Mouse (Mus musculus): ENCODE results near the gene Golga2. TPM values are rescaled to one million over a fixed set of nuclear protein-coding genes. Genes with fewer than 3 reads are reported as not detected.
"Not testable (repeated sequence)": the region's sequence is repeated elsewhere in the genome, so short reads cannot be mapped to it uniquely, and the experiment has no call there.

Gene Golga2
- polyA plus RNA-seq, 1 experiment from 2014 or later, result 21.3 TPM

DNA sequence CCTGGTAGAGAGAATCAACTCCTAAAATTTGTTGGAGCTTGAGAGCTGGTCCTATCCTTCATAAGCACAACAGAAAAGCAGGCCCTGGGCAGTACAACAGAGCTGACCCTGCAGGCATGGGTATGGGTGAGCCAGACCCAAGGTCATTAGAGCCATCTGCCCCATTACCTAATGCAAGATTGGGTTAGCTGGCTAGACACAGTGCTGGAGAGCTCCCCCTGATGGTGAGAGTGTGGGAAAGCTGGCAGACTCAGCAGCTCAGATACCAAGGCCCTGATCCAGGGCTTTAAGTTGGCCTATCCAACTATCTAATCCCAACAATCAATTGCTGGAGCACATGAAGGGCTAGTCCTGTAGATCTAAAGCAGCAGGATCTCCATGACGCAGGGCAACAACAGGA lies 4.5 kb upstream of the Golga2 start:
- Histone ChIP-seq H3K36me3 (ENCODE audit: control insufficient read depth, insufficient read depth, low read length) (peaks cover 70% of the 10 kb centered on the region), H3K4me1 (ENCODE audit: control insufficient read depth, insufficient read depth, low read length) (peaks cover 8% of the 10 kb centered on the region; the same call in 1 of the 2 replicates)
- no peak for ATAC-seq (ENCODE audit: low FRiP score, low TSS enrichment)

DNA sequence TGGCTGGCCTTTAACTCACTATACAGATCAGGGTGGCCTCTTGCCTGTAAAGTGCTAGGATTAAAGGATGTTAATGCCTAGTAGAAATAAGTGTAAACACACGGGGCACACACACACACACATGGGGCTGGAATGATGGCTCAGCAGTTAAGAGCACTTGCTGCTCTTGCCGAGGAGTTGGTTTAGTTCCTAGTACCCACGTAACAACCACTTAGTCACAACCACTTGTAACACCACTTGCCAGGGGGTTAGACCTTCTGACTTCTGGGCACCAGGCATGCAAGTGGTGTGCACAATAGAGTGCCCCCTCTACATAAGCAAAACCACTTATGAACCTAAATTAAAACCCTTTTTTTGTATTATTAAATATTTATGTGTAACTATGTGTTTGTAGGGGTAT lies 3.2 kb upstream of the Golga2 start:
- no peak for ATAC-seq (ENCODE audit: low FRiP score, low TSS enrichment)
- no peak overlapping the region for H3K27ac ChIP-seq (ENCODE audit: low read depth, low read length)
- H3K36me3 ChIP-seq (ENCODE audit: control insufficient read depth, insufficient read depth, low read length), result peaks cover 57% of the 10 kb centered on the region
- peaks cover 11% of the 10 kb centered on the region for H3K4me1 ChIP-seq (ENCODE audit: control insufficient read depth, insufficient read depth, low read length)
- no peak overlapping the region for H3K9ac ChIP-seq (ENCODE audit: low read depth, low read length)
- no peak overlapping the region for H3K4me2 ChIP-seq (replicated peaks; ENCODE audit: low read depth, low read length)
- H3K9me3 ChIP-seq (ENCODE audit: control insufficient read depth, low read length), result no peaks in the 10 kb centered on the region
- no peaks in the 10 kb centered on the region for H3K27me3 ChIP-seq (ENCODE audit: control insufficient read depth, insufficient read depth, low read length)
- WGBS, result 96% methylated on average over 3 of the region's 3 CpGs
- no peak overlapping the region for H3K4me3 ChIP-seq (ENCODE audit: low read length)

More for the DNA sequence above, 4.5 kb upstream of the Golga2 start:
- no peak overlapping the region for H3K4me2 ChIP-seq (replicated peaks; ENCODE audit: low read depth, low read length)
- H3K27me3 ChIP-seq (ENCODE audit: control insufficient read depth, insufficient read depth, low read length), result no peaks in the 10 kb centered on the region
- no peak overlapping the region for H3K27ac ChIP-seq (ENCODE audit: low read depth, low read length)
- no peak overlapping the region for H3K4me3 ChIP-seq (ENCODE audit: low read length)
- no peaks in the 10 kb centered on the region for H3K9me3 ChIP-seq (ENCODE audit: control insufficient read depth, low read length)
- WGBS, result 92% methylated on average over 1 of the region's 1 CpGs
- no peak overlapping the region for H3K9ac ChIP-seq (ENCODE audit: low read depth, low read length)

DNA sequence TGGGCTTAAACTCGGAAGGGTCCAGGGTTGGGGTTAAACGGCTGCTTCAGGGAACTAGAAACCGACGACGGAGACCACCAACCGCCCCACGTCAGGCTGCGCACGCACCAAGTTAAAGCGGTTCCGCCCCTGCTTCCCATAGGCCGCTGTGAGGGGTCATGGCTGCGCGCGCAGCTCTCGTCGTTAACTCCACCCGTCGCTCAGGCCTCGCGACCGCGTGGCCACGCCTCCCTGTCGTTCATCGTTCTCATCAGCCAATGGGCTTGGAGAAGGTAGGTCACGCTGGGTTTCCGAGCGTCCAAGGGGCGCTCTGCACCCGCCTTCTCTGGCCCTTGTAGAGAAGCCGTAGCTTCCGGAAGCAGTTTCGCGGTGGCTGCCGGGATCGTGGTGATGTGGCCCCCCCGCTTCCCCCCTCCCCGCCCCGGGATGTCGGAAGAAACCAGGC lies 761 bp downstream of the Golga2 start, which contains the start of gene Swi5:
TSS of gene Swi5 (minus strand) at position 153 of the 445 bp plus-strand sequence.
- H3K9me3 ChIP-seq (ENCODE audit: control insufficient read depth, low read length), result no peaks in the 10 kb centered on the region
- peaks cover 20% of the 10 kb centered on the region for H3K4me1 ChIP-seq (ENCODE audit: control insufficient read depth, insufficient read depth, low read length)
- no peaks in the 10 kb centered on the region for H3K27me3 ChIP-seq (ENCODE audit: control insufficient read depth, insufficient read depth, low read length)
- peak within 1 kb of the TSS; percentile 85 for H3K4me2 ChIP-seq (replicated peaks; ENCODE audit: low read depth, low read length)
- 0% methylated on average over 40 of the region's 41 CpGs for WGBS
- ATAC-seq (ENCODE audit: low FRiP score, low TSS enrichment), result peak; percentile 99
- peaks cover 30% of the 10 kb centered on the region for H3K36me3 ChIP-seq (ENCODE audit: control insufficient read depth, insufficient read depth, low read length)
- H3K27ac ChIP-seq (ENCODE audit: low read depth, low read length), result peak within 1 kb of the TSS; percentile 65; the same call in 1 of the 2 replicates
- peak within 1 kb of the TSS; percentile 93 for H3K4me3 ChIP-seq (ENCODE audit: low read length)
- peak within 1 kb of the TSS; percentile 97 for H3K9ac ChIP-seq (ENCODE audit: low read depth, low read length)

DNA sequence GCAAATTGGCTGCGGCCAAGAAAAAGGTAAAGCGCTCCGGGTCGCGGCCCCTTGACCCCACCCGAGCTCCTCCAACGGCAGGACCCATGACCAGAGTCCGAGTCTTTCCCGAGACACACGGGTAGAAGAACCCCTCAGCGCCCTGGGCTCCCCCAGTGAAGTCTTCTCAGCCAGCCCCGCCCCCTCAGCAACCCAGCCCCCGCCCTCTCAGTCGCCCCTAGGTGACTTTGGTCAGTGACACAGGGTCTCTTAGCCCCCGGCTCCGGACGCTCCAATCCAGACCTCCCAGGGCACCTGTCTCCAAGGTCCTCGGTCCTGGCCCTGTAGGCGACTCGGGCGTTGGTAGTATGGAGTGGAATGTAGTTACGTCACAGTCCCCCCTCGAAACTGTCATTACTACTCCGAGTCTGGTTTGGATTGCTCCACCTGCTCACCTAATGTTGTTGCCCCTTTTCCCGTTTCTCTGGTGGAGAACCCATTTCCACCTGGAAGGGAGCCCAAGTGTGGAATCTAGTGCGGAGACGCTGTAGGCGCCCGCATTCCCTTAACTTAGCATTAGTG lies 1.3 kb downstream of the Golga2 start:
- 1% methylated on average over 29 of the region's 29 CpGs for WGBS
- peak overlapping the region; percentile 80 for H3K9ac ChIP-seq (ENCODE audit: low read depth, low read length)
- peak; percentile 38 for ATAC-seq (ENCODE audit: low FRiP score, low TSS enrichment)
- peaks cover 20% of the 10 kb centered on the region for H3K4me1 ChIP-seq (ENCODE audit: control insufficient read depth, insufficient read depth, low read length)
- no peaks in the 10 kb centered on the region for H3K27me3 ChIP-seq (ENCODE audit: control insufficient read depth, insufficient read depth, low read length)
- H3K36me3 ChIP-seq (ENCODE audit: control insufficient read depth, insufficient read depth, low read length), result peaks cover 29% of the 10 kb centered on the region
- H3K9me3 ChIP-seq (ENCODE audit: control insufficient read depth, low read length), result no peaks in the 10 kb centered on the region
- H3K4me3 ChIP-seq (ENCODE audit: low read length), result peak overlapping the region; percentile 93
- H3K4me2 ChIP-seq (replicated peaks; ENCODE audit: low read depth, low read length), result peak overlapping the region; percentile 85
- H3K27ac ChIP-seq (ENCODE audit: low read depth, low read length), result no peak overlapping the region

DNA sequence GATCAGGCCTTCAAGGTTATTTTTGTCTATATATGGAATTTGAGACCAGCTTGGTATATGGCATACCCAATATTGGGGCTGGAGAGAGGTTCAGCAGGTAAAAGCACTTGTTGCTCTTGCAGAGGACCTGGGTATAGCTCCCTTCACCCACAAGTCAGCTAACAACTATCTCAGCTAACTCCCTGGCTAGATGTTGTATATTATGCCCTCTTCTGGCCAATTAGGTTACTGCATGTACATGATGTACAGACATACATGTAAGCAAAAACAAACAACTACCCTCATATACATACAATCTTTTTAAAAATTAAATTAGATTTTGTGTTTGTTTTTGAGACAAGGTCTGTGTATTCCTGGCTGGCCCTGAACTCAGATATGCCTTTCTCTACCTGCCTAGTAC lies 2.4 kb downstream of the Golga2 start:
- no peak overlapping the region for H3K27ac ChIP-seq (ENCODE audit: low read depth, low read length)
- peaks cover 20% of the 10 kb centered on the region for H3K4me1 ChIP-seq (ENCODE audit: control insufficient read depth, insufficient read depth, low read length)
- no peaks in the 10 kb centered on the region for H3K9me3 ChIP-seq (ENCODE audit: control insufficient read depth, low read length)
- no peaks in the 10 kb centered on the region for H3K27me3 ChIP-seq (ENCODE audit: control insufficient read depth, insufficient read depth, low read length)
- H3K36me3 ChIP-seq (ENCODE audit: control insufficient read depth, insufficient read depth, low read length), result peaks cover 26% of the 10 kb centered on the region
- no peak for ATAC-seq (ENCODE audit: low FRiP score, low TSS enrichment)
- H3K9ac ChIP-seq (ENCODE audit: low read depth, low read length), result no peak overlapping the region
- no peak overlapping the region for H3K4me3 ChIP-seq (ENCODE audit: low read length)
- H3K4me2 ChIP-seq (replicated peaks; ENCODE audit: low read depth, low read length), result peak overlapping the region; percentile 85; the same call in 1 of the 2 replicates

DNA sequence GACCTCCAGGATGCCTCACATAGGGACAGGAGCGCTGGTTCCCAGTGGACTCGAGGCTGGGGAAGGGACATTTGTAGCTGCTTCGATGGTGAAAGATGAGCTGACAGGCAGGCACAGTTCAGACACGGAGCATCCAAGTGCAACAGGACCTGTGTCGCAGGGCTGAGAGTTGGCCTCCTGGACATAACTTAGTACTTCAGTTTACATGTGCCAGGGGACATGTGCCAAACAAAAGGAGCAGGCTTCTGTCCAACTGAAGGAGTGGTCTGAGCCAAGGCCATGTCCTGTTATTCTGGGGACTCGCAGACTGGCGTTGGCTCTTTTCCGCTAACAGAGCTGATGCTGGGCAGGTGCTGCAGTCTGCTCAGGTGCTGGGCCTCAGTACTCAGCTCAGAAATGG lies 7.2 kb downstream of the Golga2 start:
- Histone ChIP-seq H3K36me3 (ENCODE audit: control insufficient read depth, insufficient read depth, low read length) (peaks cover 48% of the 10 kb centered on the region), H3K9ac (ENCODE audit: low read depth, low read length) (no peak overlapping the region)

DNA sequence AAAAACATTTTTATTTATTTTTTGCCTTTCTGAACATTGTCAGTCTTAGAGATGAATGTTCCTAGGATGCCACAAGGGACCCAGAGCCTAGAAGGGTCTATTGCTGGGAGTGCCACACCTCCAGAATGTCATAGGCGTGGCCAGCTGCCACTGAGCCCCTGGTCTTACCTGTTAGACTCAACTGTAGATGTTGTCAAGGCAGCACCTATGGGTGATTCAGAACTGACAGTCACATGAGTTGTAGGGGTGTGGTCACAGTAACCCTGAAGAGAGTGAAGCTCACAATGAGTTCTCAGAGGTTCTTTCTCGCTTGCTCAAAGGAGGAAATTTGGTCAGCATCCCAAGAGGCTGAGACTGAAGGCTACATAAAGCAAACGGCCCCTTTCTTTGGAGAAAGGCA lies 8.1 kb downstream of the Golga2 start:
- no peak overlapping the region for H3K9ac ChIP-seq (ENCODE audit: low read depth, low read length)
- no peak overlapping the region for H3K4me3 ChIP-seq (ENCODE audit: low read length)
- H3K4me1 ChIP-seq (ENCODE audit: control insufficient read depth, insufficient read depth, low read length), result no peaks in the 10 kb centered on the region
- H3K9me3 ChIP-seq (ENCODE audit: control insufficient read depth, low read length), result no peaks in the 10 kb centered on the region
- WGBS, result 95% methylated on average over 3 of the region's 3 CpGs
- no peak for ATAC-seq (ENCODE audit: low FRiP score, low TSS enrichment)
- no peak overlapping the region for H3K27ac ChIP-seq (ENCODE audit: low read depth, low read length)
- H3K4me2 ChIP-seq (replicated peaks; ENCODE audit: low read depth, low read length), result no peak overlapping the region
- peaks cover 57% of the 10 kb centered on the region for H3K36me3 ChIP-seq (ENCODE audit: control insufficient read depth, insufficient read depth, low read length)
- no peaks in the 10 kb centered on the region for H3K27me3 ChIP-seq (ENCODE audit: control insufficient read depth, insufficient read depth, low read length)

More for the DNA sequence above, 7.2 kb downstream of the Golga2 start:
- 87% methylated on average over 8 of the region's 8 CpGs for WGBS
- Histone ChIP-seq H3K4me2 (replicated peaks; ENCODE audit: low read depth, low read length) (no peak overlapping the region), H3K4me3 (ENCODE audit: low read length) (no peak overlapping the region), H3K27me3 (ENCODE audit: control insufficient read depth, insufficient read depth, low read length) (no peaks in the 10 kb centered on the region), H3K4me1 (ENCODE audit: control insufficient read depth, insufficient read depth, low read length) (peaks cover 5% of the 10 kb centered on the region; the same call in 1 of the 2 replicates), H3K27ac (ENCODE audit: low read depth, low read length) (no peak overlapping the region), H3K9me3 (ENCODE audit: control insufficient read depth, low read length) (no peaks in the 10 kb centered on the region)
- ATAC-seq (ENCODE audit: low FRiP score, low TSS enrichment), result no peak

DNA sequence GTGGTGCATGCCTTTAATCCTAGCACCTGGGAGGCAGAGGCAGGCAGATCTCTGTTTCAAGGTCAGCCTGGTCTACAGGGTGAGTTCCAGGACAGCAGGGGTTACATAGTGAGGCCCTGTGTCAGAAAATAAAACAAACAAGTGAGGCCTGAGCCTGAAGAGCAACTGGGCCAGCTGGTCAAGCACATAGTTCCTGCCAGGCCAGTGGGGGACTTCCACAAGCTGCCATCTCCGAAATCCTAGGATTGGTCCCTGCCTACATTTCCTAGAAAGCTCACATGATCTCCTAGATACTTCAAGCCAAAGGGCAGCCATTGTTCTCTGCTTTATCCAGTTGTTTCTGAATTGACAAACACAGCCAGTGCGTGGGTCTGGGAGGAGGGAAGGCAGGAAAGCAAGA lies 8.7 kb downstream of the Golga2 start:
- not testable (repeated sequence) for ATAC-seq (ENCODE audit: low FRiP score, low TSS enrichment); H3K4me1 ChIP-seq (ENCODE audit: control insufficient read depth, insufficient read depth, low read length); H3K4me2 ChIP-seq (replicated peaks; ENCODE audit: low read depth, low read length); H3K9me3 ChIP-seq (ENCODE audit: control insufficient read depth, low read length); H3K27ac ChIP-seq (ENCODE audit: low read depth, low read length); H3K27me3 ChIP-seq (ENCODE audit: control insufficient read depth, insufficient read depth, low read length); H3K4me3 ChIP-seq (ENCODE audit: low read length); H3K9ac ChIP-seq (ENCODE audit: low read depth, low read length)
- 86% methylated on average over 2 of the region's 2 CpGs for WGBS
- H3K36me3 ChIP-seq (ENCODE audit: control insufficient read depth, insufficient read depth, low read length), result peaks cover 61% of the 10 kb centered on the region

DNA sequence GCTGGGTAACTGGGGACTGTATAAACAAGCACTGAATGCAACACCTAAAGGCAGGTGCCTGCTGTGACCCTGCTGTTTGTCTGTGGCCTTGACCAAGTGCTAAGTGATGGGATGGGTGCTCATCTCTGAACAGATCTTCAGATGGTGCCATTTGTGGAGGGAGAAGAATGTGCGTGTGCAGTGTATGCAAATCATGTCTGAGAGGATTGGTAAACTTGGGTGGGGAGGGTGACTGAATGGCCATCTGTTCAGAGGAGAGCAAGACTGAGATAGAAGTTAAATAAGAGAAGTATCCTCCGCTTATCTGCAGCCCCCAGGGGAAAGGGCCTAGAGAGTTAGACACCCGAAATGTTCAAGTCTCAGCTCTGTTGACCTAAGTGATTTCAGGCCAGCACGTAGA lies 12.3 kb downstream of the Golga2 start:
- Histone ChIP-seq H3K4me3 (ENCODE audit: low read length) (no peak overlapping the region), H3K4me1 (ENCODE audit: control insufficient read depth, insufficient read depth, low read length) (no peaks in the 10 kb centered on the region), H3K27ac (ENCODE audit: low read depth, low read length) (no peak overlapping the region), H3K27me3 (ENCODE audit: control insufficient read depth, insufficient read depth, low read length) (no peaks in the 10 kb centered on the region), H3K36me3 (ENCODE audit: control insufficient read depth, insufficient read depth, low read length) (peaks cover 78% of the 10 kb centered on the region), H3K9ac (ENCODE audit: low read depth, low read length) (no peak overlapping the region), H3K4me2 (replicated peaks; ENCODE audit: low read depth, low read length) (no peak overlapping the region), H3K9me3 (ENCODE audit: control insufficient read depth, low read length) (no peaks in the 10 kb centered on the region)
- ATAC-seq (ENCODE audit: low FRiP score, low TSS enrichment), result no peak
- WGBS, result 93% methylated on average over 4 of the region's 4 CpGs
